Mouse (Mus musculus): Measurements from ENCODE around the gene Cope.

GRCm38 (mm10) chr8:70317872-70318271, 15.6 kb downstream of the Cope start:
- TF ChIP-seq CTCF (conservative IDR thresholded peaks at IDR 0.05; ENCODE audit: low read length) (no peak), NANOG (IDR thresholded peaks at IDR 0.05; ENCODE audit: borderline replicate concordance, low read length) (no peak)
